Mouse (Mus musculus) lung, embryonic 14.5 days (tissue): ENCODE results near the gene Qk. TPM values are rescaled to one million over a fixed set of nuclear protein-coding genes. Genes with fewer than 3 reads are reported as not detected.

Experiments used
- ATAC-seq: fragments of 200-750 bp; cut with Nextera tagmentation; 2 replicates; pipeline ENCODE4 v1.8.0; 2017; ENCODE audit warnings: mild to moderate bottlenecking, moderate TSS enrichment, moderate library complexity; ENCODE audit not compliant: insufficient read depth
- DNase-seq: peaks from one replicate; pipeline ENCODE4 v3.0.0-alpha.2; 2015
- H3K27ac ChIP-seq: fragments of 300-500 bp; sonication (generic); 2 replicates; pipeline ENCODE4 v1.5.1; 2014; ENCODE audit warnings: low read depth, mild to moderate bottlenecking, moderate library complexity
- H3K27me3 ChIP-seq: fragments of 300-500 bp; sonication (generic); 2 replicates; pipeline ENCODE4 v1.6.1; 2014; ENCODE audit warnings: low read length, control low read depth; ENCODE audit not compliant: insufficient read depth
- H3K36me3 ChIP-seq: fragments of 300-500 bp; sonication (generic); 2 replicates; pipeline ENCODE4 v1.6.1; 2014; ENCODE audit warnings: control low read depth; ENCODE audit not compliant: insufficient read depth
- H3K4me1 ChIP-seq: fragments of 300-500 bp; sonication (generic); 2 replicates; pipeline ENCODE4 v1.6.1; 2014; ENCODE audit warnings: antibody characterized with exemption, control low read depth; ENCODE audit not compliant: insufficient read depth
- H3K4me2 ChIP-seq: fragments of 300-500 bp; sonication (generic); 2 replicates; pipeline ENCODE4 v1.6.1; 2014; ENCODE audit warnings: mild to moderate bottlenecking
- H3K4me3 ChIP-seq: fragments of 300-500 bp; sonication (generic); 2 replicates; pipeline ENCODE4 v1.5.1; 2014; ENCODE audit warnings: low read depth, low read length
- H3K9ac ChIP-seq: fragments of 300-500 bp; sonication (generic); 2 replicates; pipeline ENCODE4 v1.6.1; 2014
- H3K9me3 ChIP-seq: fragments of 300-500 bp; sonication (generic); 2 replicates; pipeline ENCODE4 v1.6.1; 2016; ENCODE audit warnings: low read depth, low read length, control low read depth
- CTCF ChIP-seq: IDR thresholded peaks from 2 replicates; pipeline ENCODE4 v1.5.1; 2016; ENCODE audit warnings: antibody characterized with exemption, low read depth
- WGBS: fragments of 180-500 bp; shearing (Covaris S2); extraction: QIAGEN DNeasy Blood & Tissue Kit; methylation state at CpG from one replicate; pipeline ENCODE4 v1.1.7; 2014; 5-methylcytosine and 5-hydroxymethylcytosine counted together
- polyA plus RNA-seq: library from polyadenylated mRNA; unstranded; fragments of >200 nt; fragmentation: Nextera tagmentation; extraction: Ambion mirVana; gene quantifications from 2 replicates; pipeline ENCODE4 v1.2.1, GENCODE M21; 2014

The Qk gene
- polyA plus RNA-seq: 49.7 and 50.0 TPM in 2 replicates

- Histone ChIP-seq H3K36me3 (no peaks in the 10 kb centered on the region), H3K9me3 (no peaks in the 10 kb centered on the region), H3K9ac (peak within 1 kb of the TSS; percentile 99), H3K27ac (peak within 1 kb of the TSS; percentile 99), H3K4me2 (peak within 1 kb of the TSS; percentile 60), H3K4me1 (peaks cover 11% of the 10 kb centered on the region), H3K27me3 (no peaks in the 10 kb centered on the region), H3K4me3 (peak within 1 kb of the TSS; percentile 85)
- no peak for TF ChIP-seq CTCF
- under 1% methylated on average over 81 of the region's 86 CpGs for WGBS
- DNase-seq: peak; percentile 97
- ATAC-seq: peak; percentile 71
Observed at GRCm38 (mm10) chr17:10319685-10320455, at the start of gene Qk. Gene Qk, minus strand, starts transcription at chr17:10319854.

- no peak for TF ChIP-seq CTCF
- no peaks in the 10 kb centered on the region for H3K36me3 ChIP-seq
- no peak overlapping the region for H3K4me2 ChIP-seq
- H3K4me1 ChIP-seq: peaks cover 10% of the 10 kb centered on the region; the same call in 1 of the 2 replicates
- H3K4me3 ChIP-seq: no peak overlapping the region
- H3K27ac ChIP-seq: no peak overlapping the region
- no peaks in the 10 kb centered on the region for H3K9me3 ChIP-seq
- H3K9ac ChIP-seq: no peak overlapping the region
- WGBS: 73% methylated on average over 5 of the region's 5 CpGs
- no peak for ATAC-seq
- DNase-seq: no peak
- H3K27me3 ChIP-seq: no peaks in the 10 kb centered on the region
Observed at GRCm38 (mm10) chr17:10367044-10367443, 47.4 kb upstream of the Qk start.

GRCm38 (mm10) chr17:10366577-10366976 lies 46.9 kb upstream of the Qk start:
- Histone ChIP-seq H3K9ac (no peak overlapping the region), H3K4me2 (no peak overlapping the region), H3K36me3 (no peaks in the 10 kb centered on the region), H3K27ac (no peak overlapping the region), H3K4me3 (no peak overlapping the region), H3K27me3 (no peaks in the 10 kb centered on the region), H3K9me3 (no peaks in the 10 kb centered on the region), H3K4me1 (peaks cover 10% of the 10 kb centered on the region; the same call in 1 of the 2 replicates)
- ATAC-seq: no peak
- DNase-seq: no peak
- no peak for TF ChIP-seq CTCF
- WGBS: 64% methylated on average over 4 of the region's 4 CpGs

GRCm38 (mm10) chr17:10365501-10366482 lies 46.1 kb upstream of the Qk start:
- Histone ChIP-seq H3K27me3 (no peaks in the 10 kb centered on the region), H3K4me3 (no peak overlapping the region), H3K9ac (no peak overlapping the region), H3K36me3 (no peaks in the 10 kb centered on the region), H3K27ac (no peak overlapping the region), H3K4me2 (no peak overlapping the region), H3K4me1 (peaks cover 6% of the 10 kb centered on the region; the same call in 1 of the 2 replicates), H3K9me3 (no peaks in the 10 kb centered on the region)
- no peak for ATAC-seq
- WGBS: 64% methylated on average over 13 of the region's 13 CpGs
- no peak for TF ChIP-seq CTCF
- DNase-seq: no peak

GRCm38 (mm10) chr17:10363151-10363550 lies 43.5 kb upstream of the Qk start:
- Histone ChIP-seq H3K27ac (no peak overlapping the region), H3K27me3 (no peaks in the 10 kb centered on the region), H3K36me3 (no peaks in the 10 kb centered on the region), H3K4me3 (no peak overlapping the region), H3K9me3 (no peaks in the 10 kb centered on the region), H3K4me2 (no peak overlapping the region), H3K9ac (no peak overlapping the region), H3K4me1 (peaks cover 3% of the 10 kb centered on the region; the same call in 1 of the 2 replicates)
- no peak for TF ChIP-seq CTCF
- WGBS: 52% methylated on average over 3 of the region's 3 CpGs
- no peak for DNase-seq
- ATAC-seq: no peak

- Histone ChIP-seq H3K27me3 (no peaks in the 10 kb centered on the region), H3K9ac (no peak overlapping the region), H3K27ac (no peak overlapping the region), H3K36me3 (no peaks in the 10 kb centered on the region), H3K4me2 (no peak overlapping the region), H3K4me3 (no peak overlapping the region), H3K9me3 (no peaks in the 10 kb centered on the region), H3K4me1 (peaks cover 3% of the 10 kb centered on the region; the same call in 1 of the 2 replicates)
- no peak for TF ChIP-seq CTCF
- WGBS: 70% methylated on average over 7 of the region's 7 CpGs
- DNase-seq (peak; percentile 77), ATAC-seq (peak; percentile 90)
Observed at GRCm38 (mm10) chr17:10361882-10362291, 42.2 kb upstream of the Qk start.
